ENCODE assay signal across 17 mouse cellular contexts in the genomic region with DNA sequence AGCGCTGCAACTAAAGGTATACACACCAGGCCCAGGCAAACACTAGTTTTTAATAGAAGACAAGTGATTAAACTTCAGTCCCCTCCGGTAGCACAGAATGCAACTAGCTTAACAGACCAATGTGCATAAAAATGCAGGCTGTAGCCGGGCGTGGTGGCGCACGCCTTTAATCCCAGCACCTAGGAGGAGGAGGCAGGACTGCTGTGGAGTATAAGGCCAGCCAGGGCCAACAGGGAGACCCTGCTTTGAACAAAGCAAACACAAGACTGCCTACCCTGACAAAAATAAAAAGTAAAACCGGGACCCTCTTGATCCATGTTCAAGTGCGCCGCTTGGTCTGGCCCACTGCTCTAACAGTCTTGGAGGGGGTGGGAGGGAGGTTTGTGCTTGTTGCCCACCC. TPM values are rescaled to one million over a fixed set of nuclear protein-coding genes. Genes with fewer than 3 reads are reported as not detected.
"Had no signal": no experiment of that assay in that cellular context is flagged by ENCODE, and none has a peak within 500 bp of the region (broad histone marks: within the 10 kb centered on the region; RNA-seq: fewer than 3 reads in every experiment).

No protein-coding gene starts in this region.

- H3K9ac ChIP-seq: liver, embryonic 15.5 days; liver, postnatal 0 days; midbrain, embryonic 13.5 days; midbrain, embryonic 15.5 days; neural tube, embryonic 12.5 days; stomach, embryonic 15.5 days had no signal

- DNase-seq: liver, embryonic 13.5 days; liver, postnatal 0 days; lung, adult 2 months; lung, postnatal 10 days; lung, postnatal 36 days; right cerebral cortex, postnatal 14 days; thymus, adult 18-20 months; thymus, postnatal 14 days; thymus, postnatal 36 days had no signal

- H3K27ac ChIP-seq: liver, embryonic 15.5 days; macrophage; midbrain, embryonic 13.5 days; midbrain, embryonic 15.5 days; neural tube, embryonic 12.5 days had no signal

- H3K4me3 ChIP-seq: liver, embryonic 13.5 days; liver, embryonic 15.5 days; megakaryocyte, embryonic 14.5 days; midbrain, embryonic 13.5 days; midbrain, embryonic 15.5 days; neural tube, embryonic 12.5 days; stomach, embryonic 15.5 days had no signal

- H3K4me2 ChIP-seq: liver, embryonic 15.5 days; midbrain, embryonic 11.5 days; midbrain, embryonic 13.5 days; midbrain, embryonic 15.5 days; neural tube, embryonic 12.5 days; stomach, embryonic 15.5 days had no signal

- ATAC-seq: liver, postnatal 0 days; midbrain, embryonic 13.5 days; midbrain, embryonic 15.5 days had no signal

- H3K27me3 ChIP-seq: liver, embryonic 13.5 days; liver, embryonic 15.5 days; megakaryocyte, embryonic 14.5 days; midbrain, embryonic 13.5 days; midbrain, embryonic 15.5 days; neural tube, embryonic 12.5 days; stomach, embryonic 15.5 days had no signal

- H3K9me3 ChIP-seq: liver, embryonic 13.5 days; liver, embryonic 15.5 days; megakaryocyte, embryonic 14.5 days; midbrain, embryonic 13.5 days; midbrain, embryonic 15.5 days; neural tube, embryonic 12.5 days; stomach, embryonic 15.5 days had no signal

RNA-seq across cellular contexts. Expression of gene Ptcra, which starts 11.6 kb away (rescaled TPM):
- polyA plus RNA-seq: lung, adult 2 months; macrophage had no signal

RNA-seq across cellular contexts. Expression of gene Gnmt, which starts 46.1 kb away (rescaled TPM):
- polyA plus RNA-seq: macrophage had no signal
